Mouse (Mus musculus) MN1 (cell line): ENCODE measurements around the gene Sh3d21.
A peak's percentile ranks its signal among the peaks of the same experiment; 100 is the strongest.
"Not testable (repeated sequence)": the region's sequence is repeated elsewhere in the genome, so short reads cannot be mapped to it uniquely, and the experiment has no call there.

Experiments
- DNase-seq: peaks from one replicate; pipeline ENCODE4 v3.0.0-alpha.2; 2016; ENCODE audit warnings: low spot score

Gene Sh3d21

DNA sequence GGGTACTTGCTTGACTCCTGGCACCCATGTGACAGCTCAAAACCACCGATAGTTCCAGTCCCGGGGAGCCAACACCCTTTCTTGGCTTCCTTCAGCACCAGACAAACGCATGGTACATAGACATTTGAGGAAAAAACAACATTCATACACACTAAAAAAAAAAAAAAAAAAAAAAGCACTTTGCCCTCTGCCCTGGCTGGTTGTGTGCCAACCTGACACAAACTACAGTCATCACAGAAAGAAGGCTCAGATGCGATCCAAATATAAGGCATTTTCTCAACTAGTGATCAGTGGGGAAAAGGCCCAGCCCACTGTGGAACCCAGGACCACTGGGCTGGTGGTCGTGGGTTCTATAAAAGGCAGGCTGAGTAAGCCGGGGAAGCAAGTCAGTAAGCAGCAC, 5.6 kb upstream of the Sh3d21 start:
- DNase-seq, result no peak

GRCm38 (mm10) chr4:126166084-126166483, 2.8 kb upstream of the Sh3d21 start:
- no peak for DNase-seq

GRCm38 (mm10) chr4:126165092-126165491, 1.8 kb upstream of the Sh3d21 start:
- DNase-seq, result not testable (repeated sequence)

- no peak for DNase-seq
These were observed 394 bp upstream of the Sh3d21 start for GRCm38 (mm10) chr4:126163685-126164084.

DNA sequence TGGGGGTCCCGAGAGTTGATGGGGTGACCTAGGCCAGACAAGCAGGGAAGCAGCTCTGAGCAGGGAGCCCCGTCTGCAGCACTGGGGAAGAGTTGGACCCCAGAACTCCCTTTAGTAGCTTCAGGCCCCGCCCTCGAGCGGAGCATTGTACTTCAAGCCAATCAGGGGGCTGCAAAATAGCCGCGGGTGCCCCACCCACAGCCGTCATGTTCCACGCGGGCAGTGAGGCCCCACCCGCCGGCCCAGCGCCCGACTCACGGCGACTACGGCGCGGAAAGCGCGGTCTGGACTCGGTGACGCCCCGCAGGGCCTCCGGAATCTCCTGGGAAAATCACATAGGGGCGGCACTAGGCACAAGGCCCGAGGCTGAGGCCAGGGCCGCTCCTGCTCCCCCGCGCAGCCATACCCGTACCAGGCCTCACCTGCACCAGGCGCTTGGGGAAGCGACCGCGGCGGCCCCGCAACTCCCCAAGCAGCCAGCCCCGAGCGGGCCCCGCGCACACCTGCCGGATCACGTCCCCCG, 686 bp downstream of the Sh3d21 start:
- DNase-seq, result no peak

DNA sequence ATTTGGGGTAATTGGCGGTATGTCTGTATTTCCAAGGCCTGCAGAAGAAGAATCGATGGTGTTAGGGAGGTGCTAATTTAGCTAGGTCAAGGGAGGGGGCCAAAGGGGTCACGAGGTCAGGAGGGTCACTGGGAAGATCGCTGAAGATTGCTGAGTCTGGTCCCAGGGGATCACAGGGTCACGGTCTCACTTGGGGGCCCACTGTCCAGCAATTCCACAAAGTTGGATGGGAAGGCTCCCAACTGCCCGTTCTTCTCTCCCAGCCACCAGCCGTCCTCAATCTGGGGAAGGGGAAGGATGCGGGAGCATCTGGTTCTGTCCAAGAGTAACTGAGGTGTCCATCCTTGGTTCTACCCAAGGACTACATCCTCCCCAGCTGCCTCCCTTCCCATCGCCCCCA, 1.3 kb downstream of the Sh3d21 start:
- DNase-seq, result no peak

- no peak for DNase-seq
These were observed 1.8 kb downstream of the Sh3d21 start for GRCm38 (mm10) chr4:126161456-126161855.

GRCm38 (mm10) chr4:126160981-126161380, 2.3 kb downstream of the Sh3d21 start:
- DNase-seq, result no peak

- no peak for DNase-seq
These were observed 3.8 kb downstream of the Sh3d21 start for GRCm38 (mm10) chr4:126159455-126159854.

GRCm38 (mm10) chr4:126157562-126157961, 5.7 kb downstream of the Sh3d21 start:
- no peak for DNase-seq

GRCm38 (mm10) chr4:126156617-126157016, 6.7 kb downstream of the Sh3d21 start:
- DNase-seq, result no peak

GRCm38 (mm10) chr4:126155869-126156268, 7.4 kb downstream of the Sh3d21 start:
- DNase-seq, result no peak

GRCm38 (mm10) chr4:126155183-126155582, 8.1 kb downstream of the Sh3d21 start:
- no peak for DNase-seq

DNA sequence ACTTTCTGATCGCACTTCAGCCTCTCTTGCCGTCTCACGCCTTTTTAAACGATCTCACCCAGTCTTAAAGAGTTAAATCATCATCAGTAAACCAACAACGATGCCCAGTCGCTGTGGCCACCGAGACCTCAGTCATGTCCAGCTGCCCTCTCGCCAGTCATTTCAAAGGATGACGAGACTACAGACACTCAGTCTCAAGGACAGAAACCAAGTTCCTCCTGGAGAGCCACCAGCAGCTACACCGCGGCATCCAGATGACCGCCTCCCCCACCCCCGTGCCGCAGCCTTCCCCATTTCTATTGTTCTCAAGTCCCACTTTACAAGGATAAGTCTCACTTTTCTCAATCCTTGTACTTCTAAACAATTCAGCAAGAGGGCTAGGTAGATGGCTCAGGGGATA, 10.4 kb downstream of the Sh3d21 start:
- no peak for DNase-seq

- no peak for DNase-seq
These were observed 11.4 kb downstream of the Sh3d21 start for GRCm38 (mm10) chr4:126151701-126152440.

DNA sequence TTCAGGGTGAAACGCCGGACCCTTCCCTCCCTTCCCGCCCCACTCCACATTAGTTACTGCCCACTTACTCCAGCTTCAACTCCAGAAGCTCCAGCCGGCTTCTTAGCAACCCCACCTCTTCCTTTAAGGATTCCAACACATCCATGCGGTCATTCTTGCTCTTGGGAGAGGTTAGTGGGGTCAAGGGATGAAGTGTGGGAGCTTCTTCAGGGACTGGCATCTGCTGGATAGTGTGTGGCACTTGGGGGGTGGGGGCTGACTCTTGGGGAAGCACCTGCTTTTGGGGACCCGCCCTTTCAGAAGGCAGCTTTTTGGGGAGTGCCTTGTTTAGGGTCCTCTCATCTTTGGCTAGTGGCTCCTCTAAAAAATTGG, 12.4 kb downstream of the Sh3d21 start:
- DNase-seq, result no peak

DNA sequence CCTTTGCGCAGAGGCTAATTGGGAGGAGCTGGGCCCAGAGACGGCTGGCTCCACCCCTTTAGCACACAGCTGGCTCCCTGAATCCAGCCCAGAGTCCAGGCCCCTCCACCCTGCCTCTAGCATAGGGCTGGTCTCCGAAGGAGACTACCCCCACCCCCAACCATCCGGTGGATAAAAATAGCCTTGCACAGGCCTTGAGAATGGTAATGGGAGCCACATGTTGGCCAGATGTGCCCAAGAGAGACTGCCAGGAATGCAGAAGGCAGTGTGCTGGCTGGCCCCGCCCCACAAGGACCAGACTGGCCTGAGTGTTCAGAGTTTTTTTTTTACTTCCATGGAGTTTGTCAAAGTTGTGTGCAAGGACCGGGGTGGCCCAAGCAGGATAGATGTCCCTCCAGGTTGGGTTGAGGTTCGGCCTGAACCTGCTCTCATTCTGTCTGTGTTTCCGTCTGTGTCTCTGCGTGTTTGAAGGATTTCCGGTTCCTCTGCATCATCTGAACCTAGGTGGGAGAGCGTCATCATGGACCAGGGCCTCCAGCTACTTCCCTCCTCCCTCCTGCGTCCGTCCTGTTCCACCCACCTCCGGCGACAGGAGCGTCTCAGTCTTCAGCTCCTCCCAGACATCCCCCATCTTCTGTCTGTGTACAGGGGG, 12.9 kb downstream of the Sh3d21 start:
- peak; percentile 17 for DNase-seq

- DNase-seq, result no peak
These were observed 13.5 kb downstream of the Sh3d21 start for GRCm38 (mm10) chr4:126149798-126150197.

GRCm38 (mm10) chr4:126149041-126149676, 14.1 kb downstream of the Sh3d21 start:
- DNase-seq, result no peak

DNA sequence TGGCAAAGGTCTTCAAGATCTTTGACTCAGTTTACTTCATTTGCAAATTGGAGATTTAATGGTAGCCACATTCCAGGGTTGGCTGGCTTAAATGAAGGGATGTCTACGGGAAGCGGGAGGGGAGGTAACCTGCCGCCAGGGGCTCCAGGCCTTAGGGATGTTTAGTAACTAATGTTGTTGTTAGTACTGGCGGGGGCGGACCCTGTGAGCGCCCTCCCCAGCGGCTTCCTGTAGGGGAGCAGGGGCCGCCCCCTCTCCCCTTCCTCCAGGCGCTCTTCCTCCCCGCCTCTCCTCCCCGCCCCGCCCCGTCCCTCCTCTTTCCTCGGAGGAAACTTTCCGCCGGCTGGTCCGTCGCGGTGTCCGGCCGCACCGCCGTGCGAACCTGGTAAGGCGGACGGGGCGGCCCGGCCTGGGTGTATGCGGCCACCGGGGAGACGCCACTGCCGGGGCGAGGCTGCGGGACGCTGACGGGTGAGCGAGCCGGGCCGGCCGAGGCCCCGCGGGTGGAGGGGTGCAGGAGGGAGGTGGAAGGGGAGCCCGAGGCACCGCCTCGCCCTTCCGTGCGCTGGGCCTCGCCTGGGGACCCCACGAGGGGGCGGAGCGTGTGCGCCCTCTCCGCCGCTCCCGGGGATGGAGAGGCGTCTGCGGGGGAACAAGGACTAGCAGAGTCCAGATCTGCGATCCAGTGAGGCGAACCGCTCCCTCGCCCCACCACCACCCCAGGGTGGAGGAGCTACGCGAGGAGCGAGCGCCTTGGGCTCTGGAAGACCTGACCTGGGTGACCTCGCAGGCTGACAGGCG, 14.9 kb downstream of the Sh3d21 start:
- no peak for DNase-seq

GRCm38 (mm10) chr4:126147533-126148160, 15.6 kb downstream of the Sh3d21 start, which contains the start of gene Eva1b:
Eva1b (plus strand) TSS chr4:126147744.
- no peak for DNase-seq
